Mouse (Mus musculus): Measurements from ENCODE around the gene Atp6v1f. TPM values are rescaled to one million over a fixed set of nuclear protein-coding genes. Genes with fewer than 3 reads are reported as not detected.

Gene Atp6v1f
- total and polyA plus RNA-seq, 3 experiments: 312 to 349 TPM; not detected in 1

DNA sequence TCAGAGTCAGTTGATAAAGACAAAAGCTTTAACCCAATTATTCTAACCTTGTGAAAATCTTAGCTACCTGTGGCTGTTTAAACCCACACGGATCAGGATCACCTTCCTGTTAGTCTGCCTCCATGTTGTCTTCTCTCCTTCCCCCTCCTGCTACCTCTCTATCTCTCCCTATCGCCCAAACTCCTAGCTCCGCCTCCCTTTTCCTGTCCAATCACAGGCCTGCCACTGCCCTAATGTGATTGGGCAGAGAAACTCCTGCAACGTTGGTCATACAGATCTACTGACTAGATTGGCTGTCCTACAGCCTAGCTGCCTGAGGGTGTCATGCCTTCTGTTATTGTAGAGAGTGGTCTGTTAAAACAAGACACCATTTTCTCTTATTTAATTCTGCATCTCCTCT lies 17.7 kb upstream of the Atp6v1f start (continued):
- TF ChIP-seq GABPA (IDR thresholded peaks at IDR 0.05; ENCODE audit: low read depth, low read length) (no peak), USF2 (IDR thresholded peaks at IDR 0.05; ENCODE audit: borderline replicate concordance in 1 of 2, insufficient read depth in 1 of 2, low read depth in 1 of 2, low read length in 2 of 2) (no peak), NELFE (IDR thresholded peaks at IDR 0.05; ENCODE audit: low read depth, low read length) (peak; percentile 44; the same call in 1 of the 2 replicates), MYC (IDR thresholded peaks at IDR 0.05; ENCODE audit: low read depth, low read length) (no peak), POLR2AphosphoS5 (IDR thresholded peaks at IDR 0.05; ENCODE audit: borderline replicate concordance, low read depth, low read length) (no peak), ZKSCAN1 (IDR thresholded peaks at IDR 0.05; ENCODE audit: low read depth, low read length) (no peak), KAT2A (conservative IDR thresholded peaks at IDR 0.05; ENCODE audit: low read depth, low read length) (no peak), POLR2AphosphoS2 (IDR thresholded peaks at IDR 0.05; ENCODE audit: low read length) (no peak), GATA1 (IDR thresholded peaks at IDR 0.05; ENCODE audit: low read depth, low read length) (peak; percentile 68), BHLHE40 (IDR thresholded peaks at IDR 0.05; ENCODE audit: borderline replicate concordance, low read depth, low read length) (no peak), ZNF384 (IDR thresholded peaks at IDR 0.05; ENCODE audit: low read depth, low read length) (no peak), HCFC1 (IDR thresholded peaks at IDR 0.05; ENCODE audit: low read depth, low read length) (0 out of 2 replicates have a peak, but pooled peaks have one; percentile 27), JUND (IDR thresholded peaks at IDR 0.05; ENCODE audit: low read depth, low read length) (no peak), MAFK (IDR thresholded peaks at IDR 0.05; ENCODE audit: borderline replicate concordance, low read depth, low read length) (no peak), MEF2A (IDR thresholded peaks at IDR 0.05; ENCODE audit: extremely low read depth, insufficient replicate concordance, low read depth, low read length, poor library complexity, severe bottlenecking) (no peak)

DNA sequence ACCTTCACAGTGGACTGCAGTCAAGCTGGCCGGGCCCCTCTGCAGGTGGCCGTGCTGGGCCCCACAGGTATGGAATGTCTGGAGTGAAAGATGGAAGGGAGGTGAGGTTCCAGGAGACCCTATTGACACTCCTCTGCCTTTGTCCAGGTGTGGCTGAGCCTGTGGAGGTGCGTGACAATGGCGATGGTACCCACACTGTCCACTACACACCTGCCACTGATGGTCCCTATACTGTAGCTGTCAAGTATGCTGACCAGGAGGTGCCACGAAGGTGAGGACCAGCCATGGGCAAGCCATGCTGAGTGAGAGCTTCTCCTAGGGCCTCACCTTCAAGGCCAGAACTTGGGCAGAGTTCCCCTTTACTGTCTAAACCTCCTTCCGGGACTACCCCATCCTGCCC lies 16.9 kb upstream of the Atp6v1f start:
- Histone ChIP-seq H3K27ac (ENCODE audit: control insufficient read depth, low read depth, low read length) (no peak overlapping the region), H3K4me1 (ENCODE audit: control insufficient read depth in 1 of 2, insufficient read depth in 2 of 2, low read length in 2 of 2) (peaks cover 2 to 4% of the 10 kb centered on the region in 2 experiments; a peak in 2 of 4 replicates), H3K27me3 (ENCODE audit: control insufficient read depth in 1 of 2, insufficient read depth in 2 of 2, low read length in 2 of 2) (no peaks in the 10 kb centered on the region), H3K79me2 (ENCODE audit: control insufficient read depth, insufficient read depth, low read length, poor library complexity) (no peaks in the 10 kb centered on the region), H3K36me3 (ENCODE audit: control insufficient read depth in 1 of 2, insufficient read depth in 2 of 2, low read length in 2 of 2) (no peaks in the 10 kb centered on the region; a peak in 1 of 4 replicates), H3K9ac (ENCODE audit: control insufficient read depth, low read depth, low read length, poor library complexity, severe bottlenecking) (no peak overlapping the region), H3K9me3 (replicated peaks; ENCODE audit: insufficient read depth, low read length) (no peaks in the 10 kb centered on the region), H3K4me3 (ENCODE audit: control insufficient read depth in 1 of 2, insufficient read depth in 1 of 2, low read depth in 2 of 2, low read length in 2 of 2) (no peak overlapping the region)
- DNase-seq (ENCODE audit: low read depth, low spot score): no peak
- no peak for TF ChIP-seq MAFK (IDR thresholded peaks at IDR 0.05; ENCODE audit: borderline replicate concordance, low read depth, low read length)

DNA sequence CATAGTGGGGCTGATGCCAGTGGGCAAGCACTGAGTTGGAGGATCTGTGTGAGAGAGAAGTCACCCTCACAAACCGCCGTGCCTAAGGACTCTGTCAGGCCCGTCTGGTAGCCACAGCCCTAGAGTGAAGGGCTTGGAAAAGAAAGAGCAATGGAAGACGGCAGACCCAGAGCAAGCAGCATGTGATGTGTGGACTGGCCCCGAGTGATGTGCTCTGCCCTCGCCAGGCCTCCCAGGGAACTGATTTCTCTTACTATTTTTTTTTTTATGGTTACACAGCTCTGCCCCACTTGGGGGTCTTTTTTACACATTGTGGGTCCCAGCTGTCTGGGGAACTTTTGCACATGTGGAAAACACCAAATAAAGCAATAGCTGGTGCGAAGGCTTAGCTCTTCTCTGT lies 6.0 kb upstream of the Atp6v1f start:
- TF ChIP-seq MAX (IDR thresholded peaks at IDR 0.05; ENCODE audit: low read length): no peak
- TF ChIP-seq CHD1 (IDR thresholded peaks at IDR 0.05; ENCODE audit: low read depth, low read length): no peak
- no peak for TF ChIP-seq POLR2A (IDR thresholded peaks at IDR 0.05; ENCODE audit: control insufficient read depth in 1 of 2, insufficient read depth in 1 of 2, low read depth in 1 of 2, low read length in 2 of 2, poor library complexity in 1 of 2)
- TF ChIP-seq BHLHE40 (IDR thresholded peaks at IDR 0.05; ENCODE audit: borderline replicate concordance, low read depth, low read length): no peak
- TF ChIP-seq MXI1 (IDR thresholded peaks at IDR 0.05; ENCODE audit: low read depth, low read length): no peak
- no peak for TF ChIP-seq KAT2A (conservative IDR thresholded peaks at IDR 0.05; ENCODE audit: low read depth, low read length)
- no peak for TF ChIP-seq ZKSCAN1 (IDR thresholded peaks at IDR 0.05; ENCODE audit: low read depth, low read length)
- TF ChIP-seq POLR2AphosphoS5 (IDR thresholded peaks at IDR 0.05; ENCODE audit: borderline replicate concordance, low read depth, low read length): no peak
- no peaks in the 10 kb centered on the region for H3K9me3 ChIP-seq (replicated peaks; ENCODE audit: insufficient read depth, low read length)
- no peak overlapping the region for H3K4me3 ChIP-seq (ENCODE audit: control insufficient read depth in 1 of 2, insufficient read depth in 1 of 2, low read depth in 2 of 2, low read length in 2 of 2)
- no peak for DNase-seq (ENCODE audit: low read depth, low spot score)
- no peaks in the 10 kb centered on the region for H3K36me3 ChIP-seq (ENCODE audit: control insufficient read depth in 1 of 2, insufficient read depth in 2 of 2, low read length in 2 of 2)
- H3K27me3 ChIP-seq (ENCODE audit: control insufficient read depth in 1 of 2, insufficient read depth in 2 of 2, low read length in 2 of 2): peaks cover 0 to 2% of the 10 kb centered on the region in 2 experiments; a peak in 1 of 4 replicates
- H3K79me2 ChIP-seq (ENCODE audit: control insufficient read depth, insufficient read depth, low read length, poor library complexity): no peaks in the 10 kb centered on the region
- H3K4me1 ChIP-seq (ENCODE audit: control insufficient read depth in 1 of 2, insufficient read depth in 2 of 2, low read length in 2 of 2): peaks cover 0 to 2% of the 10 kb centered on the region in 2 experiments; a peak in 1 of 4 replicates
- H3K9ac ChIP-seq (ENCODE audit: control insufficient read depth, low read depth, low read length, poor library complexity, severe bottlenecking): no peak overlapping the region
- H3K27ac ChIP-seq (ENCODE audit: control insufficient read depth, low read depth, low read length): no peak overlapping the region
